In the genomic region with DNA sequence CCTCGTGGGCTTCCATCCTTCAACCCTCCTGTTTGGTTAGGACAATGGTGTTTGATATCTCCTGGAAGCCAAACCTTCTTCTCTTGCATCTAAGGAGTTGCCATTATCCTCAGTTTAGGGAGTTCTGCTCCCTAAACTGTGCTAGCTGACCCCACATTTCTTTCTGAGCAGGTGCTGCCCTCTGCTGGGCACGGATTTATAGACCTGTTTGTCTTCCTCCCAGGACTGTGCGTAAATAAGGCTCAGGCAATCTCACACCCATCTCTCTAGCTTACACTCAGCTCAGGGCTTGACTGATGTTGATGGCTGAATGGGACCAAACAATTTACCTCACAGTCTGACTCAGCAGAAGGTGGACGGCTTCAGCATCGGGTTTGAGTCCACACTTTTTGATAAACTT, we compare ENCODE assay signal across 8 mouse cellular contexts. TPM values are rescaled to one million over a fixed set of nuclear protein-coding genes. Genes with fewer than 3 reads are reported as not detected.
A peak's percentile ranks its signal among the peaks of the same experiment; 100 is the strongest.
DNase-seq lines count a peak whose midpoint lies in the region; ATAC-seq and TF ChIP-seq lines count a peak whose summit lies in the region.
"Had no signal": no experiment of that assay in that cellular context is flagged by ENCODE, and none has a peak within 500 bp of the region (broad histone marks: within the 10 kb centered on the region; RNA-seq: fewer than 3 reads in every experiment).

No protein-coding gene starts in this region.

- no peak for DNase-seq in testis, postnatal 14 days (ENCODE audit: low spot score)
- peak; percentile 75 for DNase-seq in adrenal gland, adult 2 months
- peak; percentile 49 for DNase-seq in embryo, embryonic 9.5 days (ENCODE audit: extremely low spot score)
- DNase-seq in liver, postnatal 0 days, result peak; percentile 74

- no peak overlapping the region for H3K9ac ChIP-seq in kidney, embryonic 16.5 days (replicated peaks; ENCODE audit: low read length)
- H3K9ac ChIP-seq in liver, postnatal 0 days (replicated peaks), result no peak overlapping the region

- WGBS in kidney, embryonic 16.5 days, result 41% methylated on average over 5 of the region's 5 CpGs
- 33% methylated on average over 5 of the region's 5 CpGs for WGBS in liver, postnatal 0 days (ENCODE audit: insufficient replicate concordance)
- WGBS in small intestine, adult 2 months, result 19% methylated on average over 5 of the region's 5 CpGs

- H3K4me3 ChIP-seq in testis, adult 2 months (ENCODE audit: control insufficient read depth, low read depth, low read length), result no peak overlapping the region
- H3K4me3 ChIP-seq in kidney, embryonic 16.5 days (ENCODE audit: low read length), result no peak overlapping the region
- H3K4me3 ChIP-seq in liver, postnatal 0 days (ENCODE audit: low read depth, low read length), result no peak overlapping the region
- H3K4me3 ChIP-seq in small intestine, adult 2 months (ENCODE audit: low read depth, low read length), result no peak overlapping the region

- TF ChIP-seq CTCF in testis, adult 2 months (IDR thresholded peaks at IDR 0.05; ENCODE audit: control insufficient read depth, insufficient read depth, insufficient replicate concordance, low read depth, low read length), result peak; percentile 43; the same call in 1 of the 2 replicates
- peak; percentile 82 for TF ChIP-seq CTCF in liver, postnatal 0 days (IDR thresholded peaks at IDR 0.05; ENCODE audit: low read depth)
- peak; percentile 48; the same call in 1 of the 2 replicates for TF ChIP-seq CTCF in small intestine, adult 2 months (IDR thresholded peaks at IDR 0.05; ENCODE audit: extremely low read depth, insufficient read length, insufficient replicate concordance, low read depth, low read length)

- peaks cover 3% of the 10 kb centered on the region; the same call in 1 of the 2 replicates for H3K9me3 ChIP-seq in kidney, embryonic 16.5 days (ENCODE audit: low read length)
- H3K9me3 ChIP-seq in liver, postnatal 0 days (ENCODE audit: low read length), result peaks cover 5% of the 10 kb centered on the region; the same call in 1 of the 2 replicates

- no peaks in the 10 kb centered on the region for H3K27me3 ChIP-seq in testis, adult 2 months (ENCODE audit: control insufficient read depth, insufficient read depth, low read length)
- no peaks in the 10 kb centered on the region for H3K27me3 ChIP-seq in kidney, embryonic 16.5 days (ENCODE audit: insufficient read depth, low read length)
- H3K27me3 ChIP-seq in liver, postnatal 0 days (ENCODE audit: insufficient read depth, low read length), result 0 out of 2 replicates have a peak, but pooled peaks cover 3% of the 10 kb centered on the region
- H3K27me3 ChIP-seq in small intestine, adult 2 months (ENCODE audit: control insufficient read depth, insufficient read depth, low read length), result no peaks in the 10 kb centered on the region

- ATAC-seq in kidney, embryonic 16.5 days (ENCODE audit: low FRiP score, low TSS enrichment), result 0 out of 2 replicates have a peak, but pooled peaks have one; percentile 27
- 0 out of 2 replicates have a peak, but pooled peaks have one; percentile 49 for ATAC-seq in liver, postnatal 0 days

- no peak overlapping the region for H3K4me2 ChIP-seq in kidney, embryonic 16.5 days (replicated peaks; ENCODE audit: low read depth, low read length)
- no peak overlapping the region for H3K4me2 ChIP-seq in liver, postnatal 0 days (ENCODE audit: low read depth, low read length)

- H3K36me3 ChIP-seq in testis, adult 2 months (ENCODE audit: control insufficient read depth, insufficient read depth, low read length), result no peaks in the 10 kb centered on the region
- no peaks in the 10 kb centered on the region for H3K36me3 ChIP-seq in kidney, embryonic 16.5 days (ENCODE audit: insufficient read depth, low read length)
- H3K36me3 ChIP-seq in liver, postnatal 0 days (replicated peaks; ENCODE audit: insufficient read depth, low read length), result no peaks in the 10 kb centered on the region
- H3K36me3 ChIP-seq in small intestine, adult 2 months (ENCODE audit: control insufficient read depth, insufficient read depth, low read length), result no peaks in the 10 kb centered on the region

- H3K4me1 ChIP-seq in testis, adult 2 months (ENCODE audit: control insufficient read depth, insufficient read depth, low read length), result peaks cover 3% of the 10 kb centered on the region
- no peaks in the 10 kb centered on the region for H3K4me1 ChIP-seq in kidney, embryonic 16.5 days (ENCODE audit: insufficient read depth, low read length)
- no peaks in the 10 kb centered on the region for H3K4me1 ChIP-seq in liver, postnatal 0 days (ENCODE audit: insufficient read depth)
- no peaks in the 10 kb centered on the region for H3K4me1 ChIP-seq in small intestine, adult 2 months (ENCODE audit: control insufficient read depth, insufficient read depth, insufficient read length, low read length)

- no peak for TF ChIP-seq POLR2A in testis, adult 2 months (IDR thresholded peaks at IDR 0.05; ENCODE audit: control insufficient read depth, low read depth, low read length)
- TF ChIP-seq POLR2A in small intestine, adult 2 months (IDR thresholded peaks at IDR 0.05; ENCODE audit: low read depth, low read length), result no peak

- no peak for TF ChIP-seq EP300 in liver, postnatal 0 days (IDR thresholded peaks at IDR 0.05; ENCODE audit: low read depth)

- no peak overlapping the region for H3K27ac ChIP-seq in testis, adult 2 months (ENCODE audit: control insufficient read depth, insufficient read depth, low read depth, low read length)
- H3K27ac ChIP-seq in kidney, embryonic 16.5 days (ENCODE audit: low read length), result no peak overlapping the region
- H3K27ac ChIP-seq in liver, postnatal 0 days (ENCODE audit: low read depth), result no peak overlapping the region
- H3K27ac ChIP-seq in small intestine, adult 2 months (ENCODE audit: insufficient read depth, low read depth, low read length), result no peak overlapping the region

RNA-seq across cellular contexts. Expression of gene Mobp, which starts 21.8 kb away (rescaled TPM):
- 0.49 and 0.79 TPM in 2 replicates for polyA plus RNA-seq in testis, adult 2 months (2012; rRNA removed)
- total RNA-seq in adrenal gland, adult 2 months (2021), result under 1 TPM in 1 of 2 experiments, not detected in 1; 0.41 TPM
- not detected in 2 replicates for polyA plus RNA-seq in adrenal gland, adult 2 months (2012; rRNA removed)
- not detected in 2 replicates for polyA plus RNA-seq in kidney, embryonic 16.5 days (2015; fragmentation: Nextera tagmentation; extraction: Ambion mirVana)
- polyA plus RNA-seq in liver, postnatal 0 days (2015; fragmentation: Nextera tagmentation; extraction: Ambion mirVana), result not detected in 2 replicates
- not detected in 2 replicates for polyA plus RNA-seq in small intestine, adult 2 months (2012; rRNA removed)
- polyA plus RNA-seq: heart, embryonic 14.5 days had no signal

RNA-seq across cellular contexts. Expression of gene Rpsa, which starts 43.8 kb away (rescaled TPM):
- 310 and 318 TPM in 2 replicates for polyA plus RNA-seq in testis, adult 2 months (2012; rRNA removed)
- 100 to 1,000 TPM; 661 to 798 TPM for total RNA-seq in adrenal gland, adult 2 months (2021)
- 2,191 and 2,685 TPM in 2 replicates for polyA plus RNA-seq in adrenal gland, adult 2 months (2012; rRNA removed)
- 1,478 and 1,498 TPM in 2 replicates for polyA plus RNA-seq in kidney, embryonic 16.5 days (2015; fragmentation: Nextera tagmentation; extraction: Ambion mirVana)
- polyA plus RNA-seq in liver, postnatal 0 days (2015; fragmentation: Nextera tagmentation; extraction: Ambion mirVana), result 681 and 692 TPM in 2 replicates
- polyA plus RNA-seq in small intestine, adult 2 months (2012; rRNA removed), result 1,611 and 2,329 TPM in 2 replicates
